In genomic region chr12:112183675-112184074, GRCm38 (mm10) we compare ENCODE assay signal across 8 mouse cellular contexts. TPM values are rescaled to one million over a fixed set of nuclear protein-coding genes. Genes with fewer than 3 reads are reported as not detected.
DNase-seq lines count a peak whose midpoint lies in the region; TF ChIP-seq lines count a peak whose summit lies in the region.

No protein-coding gene starts in this region.

- H3K4me1 ChIP-seq in lung, adult 2 months (ENCODE audit: control insufficient read depth, insufficient read depth, low read length) = peaks cover 14% of the 10 kb centered on the region

- intact Hi-C loops in heart, postnatal 36 days (cut with DNase I) = loop anchor here (1.0 kb wide), 1 partner anchor 35 kb away; no protein-coding TSS in a partner anchor

- WGBS in lung, adult 2 months = 24% methylated on average over 6 of the region's 6 CpGs

- DNase-seq in layer of hippocampus, postnatal 10 days (ENCODE audit: low spot score in 2 of 2) = peak; percentile 36 to 42
- DNase-seq in layer of hippocampus, adult 8-10 months (ENCODE audit: low spot score in 2 of 2) = no peak
- DNase-seq in fat pad, adult 2 months (ENCODE audit: extremely low read depth, low read depth, low spot score) = peak; percentile 45
- peak; percentile 56 to 62 for DNase-seq in heart, postnatal 36 days
- peak; percentile 28 for DNase-seq in lung, adult 2 months
- peak; percentile 86 for DNase-seq in urinary bladder, postnatal 14 days (ENCODE audit: low spot score)
- DNase-seq in left cerebral cortex, adult 8-10 months (ENCODE audit: low spot score in 2 of 2) = no peak
- no peak for DNase-seq in yolk sac, embryonic 10.5 days (ENCODE audit: low spot score)

- no peak for TF ChIP-seq POLR2A in lung, adult 2 months (IDR thresholded peaks at IDR 0.05; ENCODE audit: borderline replicate concordance, extremely low read depth, low read depth, low read length)

- H3K4me3 ChIP-seq in lung, adult 2 months (replicated peaks; ENCODE audit: extremely low read depth, low read depth, low read length) = no peak overlapping the region

- no peak for TF ChIP-seq CTCF in lung, adult 2 months (IDR thresholded peaks at IDR 0.05; ENCODE audit: insufficient read depth, low read length)

RNA-seq across cellular contexts. Expression of gene Kif26a, which starts 37.7 kb away (rescaled TPM):
- total RNA-seq in layer of hippocampus, postnatal 10 days (2021) = 10 to 100 TPM in 1 of 2 experiments, 1 to 10 TPM in 1; 7.6 to 10.0 TPM
- total RNA-seq in layer of hippocampus, adult 8-10 months (2022) = 1 to 10 TPM; 4.4 to 5.6 (median 5.1) TPM
- total RNA-seq in heart, postnatal 36 days (2021) = 10 to 100 TPM; 13.8 to 15.5 TPM
- 28.8 and 32.4 TPM in 2 replicates for polyA plus RNA-seq in lung, adult 2 months (2012; rRNA removed)
- total RNA-seq in left cerebral cortex, adult 8-10 months (2022) = 1 to 10 TPM; 4.8 to 5.7 (median 5.1) TPM

Comparison
In these comparisons a context has a peak if more than half of its experiments do, and no peak if none do; other contexts are left out.
1. DNase-seq: peak in layer of hippocampus, postnatal 10 days (2 of 2), fat pad, adult 2 months (single experiment), heart, postnatal 36 days (2 of 2), lung, adult 2 months (single experiment) and urinary bladder, postnatal 14 days (single experiment); none in layer of hippocampus, adult 8-10 months (0 of 2), left cerebral cortex, adult 8-10 months (0 of 2) and yolk sac, embryonic 10.5 days (single experiment).